Mouse (Mus musculus): ENCODE measurements around the gene Rad9b. TPM values are rescaled to one million over a fixed set of nuclear protein-coding genes. Genes with fewer than 3 reads are reported as not detected.

The Rad9b gene
- total and polyA plus RNA-seq, 3 experiments, result 9.0 to 10.4 (median 10.3) TPM

GRCm38 (mm10) chr5:122400628-122401302 is 46.7 kb upstream of the Rad9b start:
- H3K4me2 ChIP-seq (ENCODE audit: insufficient read depth, low read depth, poor library complexity, severe bottlenecking), result no peak overlapping the region
- H3K9ac ChIP-seq (ENCODE audit: insufficient read depth, low read depth), result no peak overlapping the region
- no peak for DNase-seq (ENCODE audit: extremely low read depth)
- in situ Hi-C loops (cut with MboI; ENCODE audit: low pct_ligation_motif_present, low pct_unique_long_range_greater_than_20kb, low sequenced_read_pairs) (no loop called here), dilution Hi-C loops (cut with MboI; ENCODE audit: extremely low pct_ligation_motif_present, extremely low pct_unique_long_range_greater_than_20kb, low sequenced_read_pairs) (no loop called here)
- no peak overlapping the region for H3K4me3 ChIP-seq (replicated peaks in 1 of 3; ENCODE audit: low read depth in 2 of 3, low read length in 2 of 3, poor library complexity in 1 of 3)
- H3K9me3 ChIP-seq (replicated peaks; ENCODE audit: low read length), result no peaks in the 10 kb centered on the region
- TF ChIP-seq KAT2A (IDR thresholded peaks at IDR 0.05; ENCODE audit: insufficient replicate concordance, low read length) (no peak), ZKSCAN1 (IDR thresholded peaks at IDR 0.05; ENCODE audit: borderline replicate concordance, low read depth, low read length) (no peak), ZMIZ1 (IDR thresholded peaks at IDR 0.05; ENCODE audit: low read depth, low read length) (no peak), TBP (conservative IDR thresholded peaks at IDR 0.05; ENCODE audit: low read depth, low read length) (no peak), BHLHE40 (IDR thresholded peaks at IDR 0.05; ENCODE audit: low read depth, low read length) (no peak), ELF1 (IDR thresholded peaks at IDR 0.05; ENCODE audit: low read depth, low read length) (no peak), ETS1 (conservative IDR thresholded peaks at IDR 0.05; ENCODE audit: low read depth, low read length) (no peak), POLR2A (IDR thresholded peaks at IDR 0.05; ENCODE audit: low read depth, low read length) (no peak), USF1 (IDR thresholded peaks at IDR 0.05; ENCODE audit: low read depth, low read length) (no peak), ZNF384 (IDR thresholded peaks at IDR 0.05; ENCODE audit: low read depth, low read length) (no peak), UBTF (IDR thresholded peaks at IDR 0.05; ENCODE audit: low read depth, low read length) (no peak), JUN (IDR thresholded peaks at IDR 0.05; ENCODE audit: insufficient read depth, low read depth, low read length) (no peak), MXI1 (IDR thresholded peaks at IDR 0.05; ENCODE audit: low read depth, low read length) (no peak)
- peaks cover 74 to 94% of the 10 kb centered on the region in 2 experiments for H3K36me3 ChIP-seq (replicated peaks in 1 of 2; ENCODE audit: control insufficient read depth in 1 of 2, insufficient read depth in 1 of 2, low read length in 1 of 2)
- H3K79me2 ChIP-seq (replicated peaks; ENCODE audit: control insufficient read depth, extremely low read depth, insufficient read depth, poor library complexity, severe bottlenecking), result peaks cover 16% of the 10 kb centered on the region; the same call in 1 of the 2 replicates
- no peak overlapping the region for H3K27ac ChIP-seq (ENCODE audit: insufficient read depth, low read depth)
- peaks cover 0 to 27% of the 10 kb centered on the region in 2 experiments; a peak in 2 of 4 replicates for H3K4me1 ChIP-seq (ENCODE audit: control insufficient read depth in 1 of 2, insufficient read depth in 2 of 2)
- no peaks in the 10 kb centered on the region for H3K27me3 ChIP-seq (replicated peaks)

GRCm38 (mm10) chr5:122399871-122400270 is 45.8 kb upstream of the Rad9b start:
- Histone ChIP-seq H3K79me2 (replicated peaks; ENCODE audit: control insufficient read depth, extremely low read depth, insufficient read depth, poor library complexity, severe bottlenecking) (peaks cover 22% of the 10 kb centered on the region; the same call in 1 of the 2 replicates), H3K9ac (ENCODE audit: insufficient read depth, low read depth) (no peak overlapping the region), H3K4me3 (replicated peaks in 1 of 3; ENCODE audit: low read depth in 2 of 3, low read length in 2 of 3, poor library complexity in 1 of 3) (no peak overlapping the region), H3K4me1 (ENCODE audit: control insufficient read depth in 1 of 2, insufficient read depth in 2 of 2) (peaks cover 0 to 32% of the 10 kb centered on the region in 2 experiments; a peak in 2 of 4 replicates), H3K27ac (ENCODE audit: insufficient read depth, low read depth) (no peak overlapping the region), H3K36me3 (replicated peaks in 1 of 2; ENCODE audit: control insufficient read depth in 1 of 2, insufficient read depth in 1 of 2, low read length in 1 of 2) (peaks cover 70 to 92% of the 10 kb centered on the region in 2 experiments), H3K9me3 (replicated peaks; ENCODE audit: low read length) (no peaks in the 10 kb centered on the region), H3K4me2 (ENCODE audit: insufficient read depth, low read depth, poor library complexity, severe bottlenecking) (no peak overlapping the region), H3K27me3 (replicated peaks) (no peaks in the 10 kb centered on the region)
- DNase-seq (ENCODE audit: extremely low read depth), result no peak
- no peak for TF ChIP-seq MYC (IDR thresholded peaks at IDR 0.05; ENCODE audit: low read depth, low read length)
- no peak for TF ChIP-seq RAD21 (IDR thresholded peaks at IDR 0.05; ENCODE audit: low read depth, low read length)
- in situ Hi-C loops (cut with MboI; ENCODE audit: low pct_ligation_motif_present, low pct_unique_long_range_greater_than_20kb, low sequenced_read_pairs) (no loop called here), dilution Hi-C loops (cut with MboI; ENCODE audit: extremely low pct_ligation_motif_present, extremely low pct_unique_long_range_greater_than_20kb, low sequenced_read_pairs) (no loop called here)
